Mouse (Mus musculus): ENCODE measurements around the gene Klhdc8a.
A peak's percentile ranks its signal among the peaks of the same experiment; 100 is the strongest.
"Not testable (repeated sequence)": the region's sequence is repeated elsewhere in the genome, so short reads cannot be mapped to it uniquely, and the experiment has no call there.

Klhdc8a gene

GRCm38 (mm10) chr1:132346951-132347350, 48.5 kb downstream of the Klhdc8a start:
- DNase-seq, result no peak

- no peak for DNase-seq
Observed at GRCm38 (mm10) chr1:132348401-132348800, 50.0 kb downstream of the Klhdc8a start.

DNA sequence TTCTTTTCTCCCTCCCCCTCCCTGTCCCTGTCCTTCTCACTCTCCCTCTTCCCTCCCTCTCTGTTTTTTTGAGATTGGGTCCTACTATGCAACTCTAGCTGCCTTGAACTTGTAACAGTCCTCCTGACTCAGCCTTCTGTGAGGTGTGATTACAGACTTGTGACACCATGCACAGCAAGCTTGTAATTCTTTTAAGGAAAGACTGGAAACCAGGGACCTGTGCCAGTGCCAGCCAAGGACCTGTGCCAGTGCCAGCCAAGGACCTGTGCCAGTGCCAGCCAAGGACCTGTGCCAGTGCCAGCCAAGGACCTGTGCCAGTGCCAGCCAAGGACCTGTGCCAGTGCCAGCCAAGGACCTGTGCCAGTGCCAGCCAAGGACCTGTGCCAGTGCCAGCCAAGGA, 50.6 kb downstream of the Klhdc8a start:
- DNase-seq, result not testable (repeated sequence)

DNA sequence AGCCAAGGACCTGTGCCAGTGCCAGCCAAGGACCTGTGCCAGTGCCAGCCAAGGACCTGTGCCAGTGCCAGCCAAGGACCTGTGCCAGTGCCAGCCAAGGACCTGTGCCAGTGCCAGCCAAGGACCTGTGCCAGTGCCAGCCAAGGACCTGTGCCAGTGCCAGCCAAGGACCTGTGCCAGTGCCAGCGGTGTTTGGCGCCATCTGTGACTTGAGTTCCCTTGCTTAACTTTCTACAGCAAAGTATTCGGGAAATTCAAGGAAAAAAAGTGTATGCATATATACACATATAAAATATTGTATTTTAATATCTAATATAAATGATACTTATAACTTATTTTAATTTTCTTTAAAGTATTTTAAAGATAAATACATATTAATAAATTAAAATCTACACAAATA, 51.2 kb downstream of the Klhdc8a start:
- not testable (repeated sequence) for DNase-seq

DNA sequence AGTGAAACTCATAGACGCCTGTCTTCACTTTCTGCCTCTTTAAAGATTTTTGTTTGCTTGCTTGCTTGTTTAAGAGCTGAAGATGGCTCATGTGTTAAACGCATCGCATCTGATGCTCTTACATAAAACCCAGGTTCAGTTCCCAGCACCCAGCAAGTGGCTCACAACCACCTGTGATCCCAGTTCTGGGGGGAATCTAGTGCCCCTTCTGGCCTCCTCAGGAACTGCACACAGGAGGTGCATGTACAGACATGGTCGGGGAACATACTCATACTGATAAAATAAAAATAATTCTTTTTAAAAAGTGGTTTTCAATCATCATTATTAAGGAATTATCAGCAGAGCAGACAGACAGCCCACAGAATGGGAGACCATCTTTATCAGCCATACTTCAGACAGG, 52.6 kb downstream of the Klhdc8a start:
- no peak for DNase-seq

DNA sequence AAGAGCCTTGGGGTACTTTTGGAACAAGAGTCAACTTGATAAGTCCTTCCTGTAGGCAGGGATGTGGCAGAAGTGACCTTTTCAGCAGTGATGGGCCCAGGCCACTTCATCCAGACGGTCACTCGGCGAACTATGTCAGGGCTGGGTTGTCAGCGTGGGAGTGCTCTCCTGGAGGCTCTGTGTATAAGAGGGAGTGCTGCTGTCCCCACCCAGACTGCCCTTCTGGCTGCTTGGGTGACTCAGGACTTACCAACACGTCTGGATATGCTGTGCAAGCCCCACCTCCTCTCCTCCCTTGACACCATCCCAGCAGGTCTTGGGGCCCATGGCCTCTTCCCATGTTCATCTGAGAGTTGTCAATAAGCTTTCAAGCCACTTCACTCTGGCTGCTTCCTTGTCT, 55.0 kb downstream of the Klhdc8a start:
- no peak for DNase-seq

DNA sequence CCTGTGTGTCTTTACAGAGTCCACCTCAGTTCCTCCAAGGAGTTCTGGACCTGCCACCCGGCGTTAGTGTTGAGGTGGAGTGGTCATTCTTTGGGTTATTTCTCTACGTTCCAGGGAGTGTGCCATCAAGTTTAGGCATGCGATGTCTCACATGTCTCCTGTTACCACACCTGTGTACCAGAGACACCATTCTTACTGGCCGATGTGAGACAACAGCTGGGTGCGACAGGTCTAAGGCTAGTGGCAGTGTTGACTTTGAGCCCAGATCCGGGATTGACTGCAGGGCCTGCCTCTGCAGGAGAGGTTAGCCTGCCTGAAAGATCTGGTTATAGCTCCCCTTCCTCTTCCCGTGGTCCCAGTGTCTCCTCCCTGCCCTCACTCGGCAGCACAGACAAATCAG, 55.8 kb downstream of the Klhdc8a start:
- DNase-seq, result no peak

- no peak for DNase-seq
Observed at GRCm38 (mm10) chr1:132355162-132355601, 56.8 kb downstream of the Klhdc8a start.

- DNase-seq, result peak; percentile 77
Observed at GRCm38 (mm10) chr1:132355841-132356242, 57.4 kb downstream of the Klhdc8a start.

- no peak for DNase-seq
Observed at GRCm38 (mm10) chr1:132356841-132357240, 58.4 kb downstream of the Klhdc8a start.
